Mouse (Mus musculus): ENCODE results near the gene Prdx6b.

The Prdx6b gene

DNA sequence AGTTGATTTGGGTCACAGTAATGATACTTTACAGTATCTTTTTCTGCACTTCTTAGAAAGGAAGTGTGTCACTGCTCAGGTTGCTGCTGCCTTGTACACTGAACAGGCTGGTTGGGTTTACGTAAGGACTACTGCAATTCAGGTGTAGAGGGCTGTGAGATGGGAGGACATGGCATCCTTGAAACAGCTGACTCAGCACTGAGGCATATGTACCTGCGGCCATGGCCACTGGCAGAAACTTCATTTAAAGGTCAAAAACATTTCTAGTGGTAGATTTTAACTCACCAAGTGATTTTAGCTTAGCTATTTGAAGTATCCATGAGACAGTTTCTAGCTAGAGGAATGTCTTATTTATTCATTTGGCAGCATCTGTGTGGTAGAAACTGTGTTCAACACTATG is 33.5 kb downstream of the Prdx6b start:
- DNase-seq (ENCODE audit: low spot score), result no peak

DNA sequence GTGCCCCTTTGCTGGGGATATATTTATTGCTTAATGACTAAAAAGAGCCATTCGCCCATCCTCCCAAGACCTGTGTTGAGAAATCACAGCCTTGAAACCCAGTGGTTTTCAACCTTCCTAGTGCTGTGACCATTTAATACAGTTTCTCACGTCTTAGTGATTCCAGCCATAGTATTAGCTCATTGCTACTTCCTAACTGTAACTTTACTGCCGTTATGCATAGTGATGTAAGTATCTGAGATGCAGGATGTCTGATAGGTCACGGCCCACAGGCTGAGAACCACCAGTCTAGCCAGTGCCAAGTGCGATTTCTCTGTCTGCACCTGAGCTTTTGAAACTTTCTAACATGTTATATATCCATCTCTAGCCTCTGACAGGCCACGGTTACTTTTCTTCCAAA is 35.0 kb downstream of the Prdx6b start:
- no peak for DNase-seq (ENCODE audit: low spot score)

DNA sequence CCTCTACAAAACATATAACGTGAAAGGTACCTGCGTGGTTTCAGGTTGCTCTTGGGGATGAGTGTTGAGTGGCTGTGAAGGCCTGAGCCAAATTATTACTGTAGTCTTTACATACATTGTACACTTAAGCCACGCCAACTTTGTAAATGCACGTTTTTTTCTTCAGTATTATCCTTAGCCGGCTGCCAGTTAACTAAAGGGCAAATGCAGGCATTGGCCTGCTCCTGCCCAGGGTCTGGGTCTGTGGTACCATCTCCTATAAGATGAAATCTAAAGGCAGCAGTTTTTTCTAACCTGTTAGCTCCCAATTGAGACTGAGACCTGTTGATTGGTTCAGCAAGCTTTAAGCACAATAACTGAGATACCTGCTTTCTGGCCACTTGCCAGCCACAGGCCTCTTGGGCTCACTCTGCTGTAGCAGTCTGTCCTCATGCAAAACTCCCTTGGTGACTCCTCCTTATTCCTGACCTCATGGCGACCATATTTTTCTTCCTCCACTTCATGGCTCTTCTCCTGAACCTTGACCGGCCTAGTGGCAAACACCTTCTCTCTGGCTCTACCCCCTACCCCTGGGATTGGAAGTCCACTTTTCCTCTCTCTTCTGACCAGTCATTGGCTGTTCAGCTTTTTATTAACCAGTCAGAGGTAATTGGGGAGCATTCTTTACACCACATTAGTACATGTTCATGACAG is 36.8 kb downstream of the Prdx6b start:
- no peak for DNase-seq (ENCODE audit: low spot score)

GRCm38 (mm10) chr2:80340537-80340936 is 48.3 kb downstream of the Prdx6b start:
- DNase-seq (ENCODE audit: low spot score), result no peak
